Mouse (Mus musculus): ENCODE measurements around the gene Nfatc2ip. TPM values are rescaled to one million over a fixed set of nuclear protein-coding genes. Genes with fewer than 3 reads are reported as not detected.
"Not testable (repeated sequence)": the region's sequence is repeated elsewhere in the genome, so short reads cannot be mapped to it uniquely, and the experiment has no call there.

Nfatc2ip gene
- polyA plus RNA-seq, 1 experiment, result 3.5 TPM

DNA sequence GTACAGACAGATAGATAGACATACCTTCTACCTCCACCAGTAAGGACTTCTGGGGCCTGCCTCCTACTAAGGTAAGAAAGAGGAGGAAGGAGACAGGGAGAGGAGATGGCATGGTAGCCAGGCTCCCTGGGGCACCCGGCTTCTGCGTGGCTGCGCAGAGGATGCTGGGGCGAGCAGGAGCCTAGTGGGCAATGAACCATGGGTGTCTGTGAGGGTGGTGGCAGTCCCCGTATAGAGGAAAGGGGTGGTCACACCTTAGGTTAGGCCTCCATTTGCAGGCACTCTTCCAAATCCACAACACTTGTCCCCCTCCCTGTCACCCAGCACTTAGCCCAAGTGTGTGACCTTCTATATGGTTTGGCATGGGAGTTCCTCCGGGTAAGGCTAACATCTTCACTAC lies 18.2 kb upstream of the Nfatc2ip start, which contains the start of gene Cd19:
Cd19 (minus strand) TSS at position 165 of the 400 bp plus-strand sequence.
- H3ac ChIP-seq (ENCODE audit: control insufficient read depth, insufficient read length), result no peak within 1 kb of the TSS
- H3K79me2 ChIP-seq (ENCODE audit: control insufficient read depth, insufficient read depth), result no peaks in the 10 kb centered on the region
- no peaks in the 10 kb centered on the region for H3K36me3 ChIP-seq (ENCODE audit: control insufficient read depth, insufficient read depth)
- H3K4me2 ChIP-seq (ENCODE audit: low read depth), result no peak within 1 kb of the TSS
- no peak for TF ChIP-seq POLR2A (IDR thresholded peaks at IDR 0.05; ENCODE audit: insufficient read length, low read depth)
- TF ChIP-seq E2F4 (IDR thresholded peaks at IDR 0.05; ENCODE audit: insufficient read depth), result no peak
- no peak for TF ChIP-seq POLR2AphosphoS2 (IDR thresholded peaks at IDR 0.05; ENCODE audit: insufficient read length, low read depth)
- TF ChIP-seq SRF (IDR thresholded peaks at IDR 0.05; ENCODE audit: control insufficient read depth, insufficient read length, low read depth), result no peak
- TF ChIP-seq TCF3 (IDR thresholded peaks at IDR 0.05; ENCODE audit: insufficient read length, low read depth), result no peak
- no peak for TF ChIP-seq CEBPB (IDR thresholded peaks at IDR 0.05; ENCODE audit: insufficient read depth, poor library complexity, severe bottlenecking)
- no peak for TF ChIP-seq MAX (IDR thresholded peaks at IDR 0.05; ENCODE audit: low read depth)
- TF ChIP-seq TCF12 (IDR thresholded peaks at IDR 0.05; ENCODE audit: insufficient read depth, poor library complexity, severe bottlenecking), result no peak
- no peak for TF ChIP-seq MYOD1 (IDR thresholded peaks at IDR 0.05; ENCODE audit: control insufficient read depth in 1 of 3, insufficient read length in 2 of 3, low read depth in 2 of 3)
- TF ChIP-seq REST (IDR thresholded peaks at IDR 0.05; ENCODE audit: insufficient read depth, insufficient read length), result no peak
- no peak for TF ChIP-seq USF1 (IDR thresholded peaks at IDR 0.05; ENCODE audit: low read depth)
- H3K4me3 ChIP-seq, result no peak within 1 kb of the TSS
- H3K27me3 ChIP-seq (ENCODE audit: control insufficient read depth, insufficient read depth, insufficient read length), result peaks cover 42% of the 10 kb centered on the region

DNA sequence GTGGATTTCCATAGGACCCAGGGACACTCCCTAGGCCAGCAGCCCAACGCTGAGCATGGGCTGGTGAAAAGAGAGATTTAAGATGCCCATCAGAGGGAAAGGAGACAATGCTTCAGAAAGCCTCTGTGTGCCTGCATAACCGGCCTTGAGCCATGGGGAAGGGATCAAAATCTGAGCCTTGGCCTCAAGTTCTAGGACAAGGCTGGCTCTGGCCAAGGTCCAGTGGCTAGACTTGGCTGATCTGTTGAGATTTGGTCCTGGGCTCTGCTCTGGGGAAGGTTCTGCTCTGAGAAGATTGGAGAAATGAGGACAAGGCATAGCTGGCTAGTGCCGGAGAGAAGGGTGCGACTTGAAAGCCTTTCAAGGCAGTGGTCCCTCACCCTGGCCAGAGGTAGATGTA lies 14.5 kb upstream of the Nfatc2ip start:
- H3K4me2 ChIP-seq (ENCODE audit: low read depth), result no peak overlapping the region
- peaks cover 42% of the 10 kb centered on the region for H3K27me3 ChIP-seq (ENCODE audit: control insufficient read depth, insufficient read depth, insufficient read length)
- TF ChIP-seq POLR2AphosphoS2 (IDR thresholded peaks at IDR 0.05; ENCODE audit: insufficient read length, low read depth) (no peak), CEBPB (IDR thresholded peaks at IDR 0.05; ENCODE audit: insufficient read depth, poor library complexity, severe bottlenecking) (no peak), TCF3 (IDR thresholded peaks at IDR 0.05; ENCODE audit: insufficient read length, low read depth) (no peak), MYOD1 (IDR thresholded peaks at IDR 0.05; ENCODE audit: control insufficient read depth in 1 of 3, insufficient read length in 2 of 3, low read depth in 2 of 3) (no peak), USF1 (IDR thresholded peaks at IDR 0.05; ENCODE audit: low read depth) (no peak)
- H3K36me3 ChIP-seq (ENCODE audit: control insufficient read depth, insufficient read depth), result no peaks in the 10 kb centered on the region
- H3K79me2 ChIP-seq (ENCODE audit: control insufficient read depth, insufficient read depth), result no peaks in the 10 kb centered on the region
- no peak overlapping the region for H3ac ChIP-seq (ENCODE audit: control insufficient read depth, insufficient read length)
- H3K4me3 ChIP-seq, result no peak overlapping the region

DNA sequence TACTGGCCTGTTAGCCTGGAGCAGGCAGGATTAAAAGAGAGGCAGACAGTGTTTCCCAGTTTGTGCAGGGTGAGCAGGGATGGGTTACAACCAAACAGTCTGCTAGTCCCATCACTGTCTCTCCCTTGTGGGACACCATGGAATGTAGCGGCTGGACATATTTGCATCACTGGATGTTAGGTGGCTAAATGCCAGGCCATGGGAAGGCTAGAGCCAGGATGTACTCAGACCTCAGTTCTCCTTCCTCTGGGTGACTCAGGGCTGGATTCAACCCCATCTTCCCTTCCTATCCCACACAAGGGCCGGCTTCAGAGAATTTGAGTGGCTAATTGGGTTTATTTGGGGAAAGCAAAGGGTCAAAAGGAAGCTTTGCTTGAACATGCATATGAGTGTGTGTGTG lies 12.1 kb upstream of the Nfatc2ip start:
- H3K36me3 ChIP-seq (ENCODE audit: control insufficient read depth, insufficient read depth), result no peaks in the 10 kb centered on the region
- peaks cover 35% of the 10 kb centered on the region for H3K27me3 ChIP-seq (ENCODE audit: control insufficient read depth, insufficient read depth, insufficient read length)
- H3K4me2 ChIP-seq (ENCODE audit: low read depth), result no peak overlapping the region
- H3ac ChIP-seq (ENCODE audit: control insufficient read depth, insufficient read length), result no peak overlapping the region
- TF ChIP-seq USF1 (IDR thresholded peaks at IDR 0.05; ENCODE audit: low read depth) (no peak), MYOG (IDR thresholded peaks at IDR 0.05; ENCODE audit: control insufficient read depth in 1 of 3, insufficient read depth in 1 of 3, insufficient read length in 2 of 3, low read depth in 2 of 3) (no peak), POLR2AphosphoS2 (IDR thresholded peaks at IDR 0.05; ENCODE audit: insufficient read length, low read depth) (no peak), REST (IDR thresholded peaks at IDR 0.05; ENCODE audit: insufficient read depth, insufficient read length) (no peak)
- no peaks in the 10 kb centered on the region for H3K79me2 ChIP-seq (ENCODE audit: control insufficient read depth, insufficient read depth)
- no peak overlapping the region for H3K4me3 ChIP-seq

- not testable (repeated sequence) for H3K36me3 ChIP-seq (ENCODE audit: control insufficient read depth, insufficient read depth); H3K27me3 ChIP-seq (ENCODE audit: control insufficient read depth, insufficient read depth, insufficient read length); H3K4me3 ChIP-seq; H3K4me2 ChIP-seq (ENCODE audit: low read depth); H3ac ChIP-seq (ENCODE audit: control insufficient read depth, insufficient read length); H3K79me2 ChIP-seq (ENCODE audit: control insufficient read depth, insufficient read depth)
Observed at GRCm38 (mm10) chr7:126402518-126402917, 6.0 kb upstream of the Nfatc2ip start.

- Histone ChIP-seq H3K79me2 (ENCODE audit: control insufficient read depth, insufficient read depth) (no peaks in the 10 kb centered on the region), H3K27me3 (ENCODE audit: control insufficient read depth, insufficient read depth, insufficient read length) (no peaks in the 10 kb centered on the region), H3ac (ENCODE audit: control insufficient read depth, insufficient read length) (no peak overlapping the region), H3K4me3 (no peak overlapping the region), H3K4me2 (ENCODE audit: low read depth) (no peak overlapping the region), H3K36me3 (ENCODE audit: control insufficient read depth, insufficient read depth) (no peaks in the 10 kb centered on the region)
- TF ChIP-seq MYOG (IDR thresholded peaks at IDR 0.05; ENCODE audit: control insufficient read depth in 1 of 3, insufficient read depth in 1 of 3, insufficient read length in 2 of 3, low read depth in 2 of 3) (no peak), E2F4 (IDR thresholded peaks at IDR 0.05; ENCODE audit: insufficient read depth) (no peak), SRF (IDR thresholded peaks at IDR 0.05; ENCODE audit: control insufficient read depth, insufficient read length, low read depth) (no peak), TCF3 (IDR thresholded peaks at IDR 0.05; ENCODE audit: insufficient read length, low read depth) (no peak), POLR2AphosphoS2 (IDR thresholded peaks at IDR 0.05; ENCODE audit: insufficient read length, low read depth) (no peak), TCF12 (IDR thresholded peaks at IDR 0.05; ENCODE audit: insufficient read depth, poor library complexity, severe bottlenecking) (no peak), MAX (IDR thresholded peaks at IDR 0.05; ENCODE audit: low read depth) (no peak), USF1 (IDR thresholded peaks at IDR 0.05; ENCODE audit: low read depth) (no peak), POLR2A (IDR thresholded peaks at IDR 0.05; ENCODE audit: insufficient read length, low read depth) (no peak), REST (IDR thresholded peaks at IDR 0.05; ENCODE audit: insufficient read depth, insufficient read length) (no peak), MYOD1 (IDR thresholded peaks at IDR 0.05; ENCODE audit: control insufficient read depth in 1 of 3, insufficient read length in 2 of 3, low read depth in 2 of 3) (no peak), CEBPB (IDR thresholded peaks at IDR 0.05; ENCODE audit: insufficient read depth, poor library complexity, severe bottlenecking) (no peak)
Observed at GRCm38 (mm10) chr7:126399548-126399947, 3.0 kb upstream of the Nfatc2ip start.

Data from myocyte (in vitro differentiated cells).